Mouse (Mus musculus): ENCODE results near the gene Gpr155.
A peak's percentile ranks its signal among the peaks of the same experiment; 100 is the strongest.

Gene Gpr155

DNA sequence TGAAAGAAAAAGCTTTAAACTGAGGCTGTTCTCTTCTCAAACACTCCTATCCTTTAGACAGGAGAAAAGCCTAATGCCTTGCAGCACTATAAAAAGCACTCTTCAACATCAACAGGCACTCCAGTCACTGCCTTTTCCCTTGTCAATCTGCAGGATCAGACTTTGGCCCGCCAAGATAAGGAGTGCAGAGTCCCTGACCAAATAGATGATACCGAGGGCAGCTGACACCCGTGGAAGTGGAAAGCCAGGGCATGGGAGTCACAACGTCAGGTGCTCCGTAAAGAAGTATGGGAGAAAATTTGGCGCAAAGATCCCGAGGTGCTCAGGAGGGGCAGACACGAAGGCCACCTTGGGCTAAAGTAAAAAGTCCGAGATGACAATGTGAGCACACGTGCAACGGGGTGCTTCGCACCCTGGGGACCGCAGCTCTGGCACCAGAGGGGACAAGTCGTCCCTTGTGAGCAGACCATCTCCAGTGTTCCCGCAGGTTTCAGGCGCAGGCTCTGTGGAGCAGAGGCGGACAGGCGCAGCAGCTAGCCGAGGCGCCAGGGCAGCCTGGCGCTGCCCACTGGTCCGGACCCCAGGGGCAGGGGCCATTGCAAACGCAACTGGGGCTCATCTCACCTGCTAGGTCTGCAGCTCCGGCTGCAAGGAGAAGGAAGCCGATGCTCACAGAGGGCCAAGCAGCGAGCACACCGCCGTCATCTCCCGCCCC, 574 bp downstream of the Gpr155 start:
- DNase-seq: no peak

DNA sequence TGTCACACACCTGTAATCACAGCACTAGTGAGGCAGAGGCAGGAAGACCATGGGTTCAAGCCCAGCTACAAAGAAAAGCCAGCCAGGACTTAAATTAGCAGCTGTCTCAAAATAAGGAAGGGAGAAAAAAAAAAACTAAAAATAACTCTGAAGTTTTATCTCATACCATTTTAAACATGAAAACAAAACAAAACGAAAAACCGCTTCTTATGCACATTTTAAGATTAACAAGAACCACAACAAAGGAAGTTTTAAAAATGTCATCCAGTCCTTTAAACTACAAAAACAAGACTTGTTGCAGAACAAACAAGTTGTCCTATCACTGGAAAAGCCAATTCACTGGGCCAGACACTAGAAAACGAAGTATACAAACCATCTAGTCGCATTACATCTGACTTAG, 1.2 kb downstream of the Gpr155 start:
- no peak for DNase-seq

DNA sequence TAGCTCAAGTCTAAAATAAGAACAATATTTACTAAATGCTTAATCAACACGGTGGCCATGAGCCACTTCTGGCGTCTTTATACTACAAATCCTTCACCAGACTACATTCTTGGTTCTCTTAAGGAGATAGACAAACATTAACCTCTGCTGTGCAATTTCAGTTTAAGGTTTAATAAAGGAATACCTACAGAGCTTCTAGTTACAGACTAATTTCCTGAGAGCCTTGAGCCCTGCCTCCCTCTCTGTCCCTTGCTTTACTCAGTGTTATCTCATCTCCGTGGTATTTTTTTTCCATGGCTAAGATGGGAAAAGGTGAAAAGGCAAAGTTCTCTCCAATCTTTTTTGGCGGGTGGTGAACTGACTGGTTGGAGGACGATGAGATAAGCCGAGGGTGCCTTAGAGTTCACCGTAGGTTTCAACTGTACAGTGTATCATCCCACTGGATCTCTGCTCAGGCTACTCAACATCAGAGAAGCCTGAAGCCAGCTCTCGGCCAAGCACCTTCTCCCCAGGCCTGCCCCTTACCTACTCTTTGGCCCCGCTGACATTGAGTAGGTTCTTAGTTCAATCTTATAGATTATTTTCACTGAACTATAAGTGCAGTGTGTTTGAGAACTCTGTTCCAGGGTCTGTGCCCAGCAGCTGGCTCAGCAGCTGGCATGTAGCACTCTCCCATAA, 5.9 kb downstream of the Gpr155 start:
- no peak for DNase-seq

DNA sequence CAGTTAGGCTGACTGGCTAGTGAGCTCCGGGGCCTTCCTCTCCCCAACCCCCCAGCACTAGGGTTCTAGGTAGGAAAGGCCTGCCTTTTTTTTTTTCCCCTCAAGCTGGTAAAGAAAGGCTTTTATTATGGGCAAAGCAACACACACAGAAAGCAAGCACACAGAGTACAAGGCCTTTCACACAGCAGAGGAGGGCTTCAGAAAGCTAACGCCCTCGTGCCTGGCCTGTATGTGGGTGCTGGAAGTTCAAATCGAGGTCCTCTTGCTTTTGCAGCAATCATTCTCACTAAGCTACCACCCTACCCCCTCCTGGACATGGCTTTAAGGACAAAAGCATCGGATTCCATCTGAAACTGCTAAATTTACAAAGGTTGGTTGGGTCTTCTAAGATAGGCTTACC, 6.7 kb downstream of the Gpr155 start:
- no peak for DNase-seq

DNA sequence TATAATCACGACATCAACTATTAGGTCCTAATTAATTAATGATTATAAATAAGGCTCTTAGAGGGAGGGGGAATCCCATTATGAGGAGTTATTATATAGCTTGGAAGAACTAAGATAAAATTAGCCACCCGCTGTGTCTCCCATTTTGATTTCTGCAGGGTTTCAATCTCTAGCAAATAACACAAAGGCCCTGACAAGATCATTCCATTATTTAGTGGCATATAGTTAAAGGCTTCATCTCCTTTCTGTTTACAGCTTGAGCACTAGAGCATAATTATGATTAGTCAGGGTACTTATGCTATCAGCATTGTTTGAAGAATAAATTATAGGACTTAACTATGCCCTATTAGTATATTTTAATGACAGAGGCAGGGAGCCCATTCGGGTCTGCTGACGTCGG, 8.0 kb downstream of the Gpr155 start:
- no peak for DNase-seq

DNA sequence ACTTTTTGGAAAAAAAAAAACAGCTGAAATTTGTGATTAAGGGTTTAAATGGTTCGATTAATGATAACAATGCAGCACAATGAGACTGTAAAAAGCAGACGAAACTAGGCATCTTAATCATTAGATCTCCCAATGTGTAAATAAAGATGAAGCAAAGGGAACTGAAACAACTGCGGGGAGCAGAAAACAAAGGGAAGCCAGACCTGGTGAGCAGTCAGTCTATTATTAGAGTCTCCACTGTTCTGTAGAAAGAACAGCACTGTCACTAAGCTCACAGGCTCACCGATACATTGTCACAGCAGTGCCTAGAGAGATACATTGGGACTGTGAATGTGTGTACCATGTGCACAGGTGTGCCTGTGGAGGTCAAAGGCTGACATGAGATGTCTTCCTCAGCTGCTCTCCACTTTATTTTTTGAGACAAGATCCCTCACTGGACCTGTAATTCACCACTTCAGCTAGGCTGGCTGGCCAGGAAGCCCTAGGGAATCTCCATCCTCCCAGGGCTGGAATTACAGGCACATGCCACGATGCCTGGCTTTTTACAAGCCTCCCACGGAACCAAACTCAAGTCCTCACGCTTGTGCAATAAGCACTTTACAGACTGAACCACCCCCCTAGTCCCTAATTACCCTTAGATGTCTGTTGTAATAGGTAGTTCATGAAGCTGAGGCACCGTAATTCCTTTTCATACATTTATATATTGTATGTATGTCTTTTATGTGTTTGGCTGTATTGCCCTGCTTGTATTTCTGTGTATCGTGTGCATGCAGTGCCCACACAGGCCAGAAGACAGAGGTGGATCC, 14.6 kb downstream of the Gpr155 start:
- no peak for DNase-seq

DNA sequence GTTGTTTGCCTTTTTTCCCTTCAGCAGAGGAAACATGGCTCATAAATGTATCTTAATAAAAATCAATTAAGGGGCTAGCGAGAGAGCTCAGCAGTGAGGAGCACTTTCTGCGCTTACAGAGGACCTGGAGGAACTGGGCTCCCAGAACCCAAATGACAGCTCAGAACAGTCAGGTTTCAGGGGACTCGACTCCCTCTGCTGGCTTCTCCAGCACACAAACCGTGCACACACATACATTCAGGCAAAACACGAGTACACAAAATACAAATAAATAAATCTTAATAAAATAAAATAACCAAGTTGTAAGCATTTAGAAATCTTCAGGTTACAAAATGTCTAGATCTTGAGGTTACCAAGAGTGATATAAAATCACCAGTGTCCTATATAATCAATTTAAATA, 22.9 kb downstream of the Gpr155 start:
- DNase-seq: no peak

DNA sequence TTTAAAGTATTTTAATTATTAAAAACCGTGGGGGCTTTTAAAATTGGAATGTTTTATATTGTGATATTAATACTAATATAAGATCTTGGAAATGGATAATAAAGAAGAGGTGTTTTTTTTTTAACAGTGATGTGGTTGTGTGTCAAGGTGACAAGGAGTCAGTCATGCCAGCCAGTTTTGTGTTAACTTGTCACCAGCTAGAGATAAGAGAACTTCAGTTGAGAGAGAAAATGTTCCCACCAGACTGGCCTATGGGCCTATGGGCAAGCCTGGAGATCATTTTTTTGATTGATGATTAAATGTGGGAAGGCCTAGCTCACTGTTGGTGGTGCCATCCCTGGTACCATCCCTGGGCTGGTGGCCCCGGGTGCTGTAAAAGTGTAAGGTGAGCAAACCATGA, 25.8 kb downstream of the Gpr155 start:
- DNase-seq: no peak

DNA sequence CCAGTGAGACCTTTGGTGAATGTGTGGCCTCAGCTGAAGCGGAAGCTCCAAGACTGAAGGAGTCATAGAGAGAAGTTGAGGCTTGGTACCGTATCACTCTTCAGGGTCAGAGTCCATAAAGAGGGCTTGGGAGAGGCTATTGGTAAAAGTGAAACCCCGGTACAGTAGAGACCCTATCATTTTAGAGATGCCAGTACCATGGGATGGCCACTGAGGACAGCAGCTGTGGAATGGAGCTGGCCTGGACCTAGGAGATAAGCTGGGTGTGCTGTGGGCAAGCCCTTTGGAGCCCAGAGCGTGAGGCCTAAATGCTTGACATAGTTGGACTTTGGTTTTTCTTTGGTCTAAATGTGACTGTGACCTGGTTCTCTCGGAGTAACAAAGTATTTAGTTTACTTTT, 26.4 kb downstream of the Gpr155 start:
- no peak for DNase-seq

DNA sequence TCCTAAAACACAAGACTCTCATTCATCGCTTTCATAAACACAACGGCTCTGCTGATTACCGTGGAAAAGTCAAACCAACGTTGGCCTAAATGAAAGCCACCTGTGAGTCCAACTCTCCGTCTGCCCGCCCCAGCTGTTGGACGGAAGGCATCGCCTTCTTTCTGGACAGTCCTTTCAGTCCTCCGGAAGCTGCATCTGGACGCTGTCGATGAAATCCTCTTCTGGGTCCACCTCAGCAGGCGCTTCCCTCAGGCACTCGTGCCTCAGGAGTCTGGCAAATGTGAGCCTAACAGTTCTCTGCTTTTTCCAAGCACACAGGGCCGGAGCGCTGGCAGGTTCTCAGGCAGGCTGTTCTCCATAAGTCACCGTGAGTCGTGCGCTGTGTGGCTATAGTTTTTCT, 29.4 kb downstream of the Gpr155 start:
- DNase-seq: no peak

DNA sequence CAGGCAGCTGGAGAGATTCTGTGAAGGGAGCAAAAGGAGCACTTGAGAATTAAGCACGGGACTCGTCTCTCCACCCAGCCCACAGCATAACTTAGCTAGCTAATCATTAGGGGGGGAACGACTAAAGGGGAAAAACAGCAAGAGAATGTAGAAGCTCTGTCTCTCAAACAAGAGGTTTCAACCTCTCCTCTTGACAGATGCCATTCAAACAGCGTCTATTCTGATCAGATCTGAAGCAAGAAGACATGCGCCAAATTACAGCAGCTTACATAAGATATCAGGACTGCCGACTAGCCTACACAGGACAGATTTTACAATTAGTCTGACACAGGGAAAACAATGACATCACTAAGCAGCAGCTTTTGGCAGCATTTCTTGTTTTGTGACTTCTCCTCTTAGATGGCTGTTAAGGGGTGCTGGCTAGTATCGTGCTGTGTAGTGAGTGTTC, 34.4 kb downstream of the Gpr155 start:
- no peak for DNase-seq

DNA sequence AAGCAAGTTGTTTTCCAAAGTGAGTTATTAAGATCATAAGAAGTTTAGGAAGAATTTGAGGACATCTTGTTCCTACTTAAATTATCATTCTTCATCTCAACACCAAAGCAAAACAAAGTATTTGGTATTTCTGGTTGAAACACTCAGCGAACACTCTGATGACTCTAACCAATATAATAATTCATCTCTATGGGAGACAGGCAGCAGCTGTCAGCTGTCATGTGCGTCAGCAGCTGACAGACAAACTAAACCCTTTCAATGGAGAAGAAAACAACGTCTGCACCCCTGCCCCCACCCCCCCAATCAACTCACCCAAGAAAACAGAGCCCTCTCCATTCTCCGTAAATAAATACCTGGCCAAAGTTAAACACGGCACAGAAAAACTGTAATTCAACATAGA, 34.9 kb downstream of the Gpr155 start:
- no peak for DNase-seq

DNA sequence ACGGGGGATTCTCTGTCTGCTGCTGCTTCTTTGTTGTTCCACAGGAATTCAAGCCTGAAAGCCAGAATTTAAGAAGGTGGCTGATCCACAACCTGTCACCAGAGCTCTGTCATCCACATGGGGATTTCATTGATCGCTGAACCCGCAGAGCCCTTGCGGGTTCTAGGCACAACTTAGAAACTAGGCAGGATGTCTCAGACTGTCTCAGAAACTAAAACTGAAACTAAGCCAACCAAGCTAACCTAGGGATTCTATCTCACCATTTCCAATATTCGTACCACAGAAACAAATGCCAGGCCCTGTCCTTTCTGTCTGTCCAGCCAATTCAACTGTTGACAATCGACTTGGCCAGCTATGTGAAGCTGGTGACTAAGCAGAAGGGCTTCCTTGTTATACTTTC, 38.2 kb downstream of the Gpr155 start:
- DNase-seq: no peak

DNA sequence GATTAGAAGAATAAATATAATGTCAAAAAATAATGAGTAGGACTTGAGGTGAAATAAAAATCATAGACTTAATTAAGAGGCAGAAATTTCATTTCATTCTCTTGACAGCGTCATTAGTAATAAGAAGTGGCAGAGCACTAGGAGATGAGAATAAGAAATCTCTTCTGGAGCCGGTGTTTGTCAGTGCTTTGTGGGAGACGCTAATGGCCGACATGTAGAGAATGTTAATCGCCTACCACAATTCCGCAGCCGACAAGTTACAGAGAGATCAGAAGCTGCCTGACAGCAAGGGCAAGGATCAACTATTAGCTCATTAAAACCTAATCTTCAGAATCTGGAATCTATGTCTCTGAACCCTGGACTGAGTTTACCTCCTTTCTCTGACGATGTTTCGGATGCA, 38.6 kb downstream of the Gpr155 start:
- no peak for DNase-seq

DNA sequence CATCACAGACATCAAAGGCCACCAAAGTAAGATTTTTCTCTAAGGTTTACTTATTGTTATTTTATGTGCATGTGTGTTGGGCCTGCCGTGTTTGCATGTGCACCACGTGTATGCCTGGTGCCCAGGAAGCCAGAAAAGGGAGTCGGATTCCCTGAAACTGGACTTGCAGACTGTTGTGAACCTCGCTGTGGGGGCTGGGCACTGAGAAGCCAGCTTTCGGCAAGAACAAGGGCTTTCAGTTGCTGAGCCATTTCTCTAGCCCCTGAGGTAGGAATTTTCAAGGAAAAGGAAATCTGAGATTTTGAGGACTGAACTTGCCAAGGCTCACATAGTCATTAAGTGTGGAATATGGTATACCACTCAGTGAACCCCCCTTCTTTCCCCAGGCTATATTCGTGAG, 39.2 kb downstream of the Gpr155 start:
- DNase-seq: no peak

DNA sequence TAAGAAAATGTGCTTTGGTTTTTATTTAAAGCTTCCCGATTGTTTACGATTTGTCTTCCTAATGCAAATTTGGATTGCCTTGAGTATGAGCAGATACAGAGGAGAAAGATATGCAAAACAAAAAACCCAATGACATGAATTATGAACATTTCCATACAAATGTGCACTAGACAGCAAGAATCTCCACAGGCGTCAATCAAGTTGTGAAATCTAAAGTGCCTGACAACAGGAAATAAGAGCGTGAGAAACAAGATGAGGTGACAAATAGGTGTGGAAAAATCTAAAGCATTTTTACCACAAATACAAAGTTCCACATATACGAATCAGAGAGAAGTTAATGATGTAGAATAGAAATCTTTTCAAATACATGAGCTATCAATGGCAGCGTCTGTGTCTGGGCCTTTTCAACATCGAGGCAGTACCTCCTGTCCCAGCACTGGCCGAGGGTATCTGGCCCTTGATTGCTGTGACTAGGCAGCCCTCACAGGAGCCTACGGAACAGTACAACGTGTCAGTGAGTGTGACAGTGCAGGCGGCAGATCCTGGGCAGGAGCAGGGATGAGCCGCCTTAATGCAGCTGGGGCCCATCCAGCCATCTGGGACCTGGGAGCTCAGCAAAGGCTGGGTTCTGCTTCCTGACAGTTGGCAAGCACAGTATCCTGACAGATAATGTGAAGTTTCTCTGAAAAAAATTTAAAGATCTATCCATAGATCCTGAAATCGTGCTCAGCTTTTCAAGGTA, 39.9 kb downstream of the Gpr155 start:
- peak; percentile 30 for DNase-seq

DNA sequence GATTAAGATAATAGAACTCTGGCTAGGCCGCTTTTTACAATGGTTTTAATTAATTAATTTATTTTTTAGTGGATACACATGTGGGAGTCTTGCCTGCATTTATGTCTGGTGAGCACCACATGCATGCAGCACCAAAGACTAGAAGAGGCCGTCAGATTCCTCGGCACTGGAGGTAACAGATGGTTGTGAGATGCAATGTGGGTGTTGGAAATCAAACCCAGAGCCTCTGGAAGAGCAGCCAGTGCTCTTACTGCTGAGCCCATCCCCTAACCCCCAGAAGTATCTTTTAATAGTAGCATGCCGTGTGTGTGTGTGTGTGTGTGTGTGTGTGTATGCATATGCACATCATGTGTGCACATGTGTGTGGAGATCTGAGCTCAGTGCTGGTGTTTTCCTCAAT, 41.2 kb downstream of the Gpr155 start:
- DNase-seq: no peak

DNA sequence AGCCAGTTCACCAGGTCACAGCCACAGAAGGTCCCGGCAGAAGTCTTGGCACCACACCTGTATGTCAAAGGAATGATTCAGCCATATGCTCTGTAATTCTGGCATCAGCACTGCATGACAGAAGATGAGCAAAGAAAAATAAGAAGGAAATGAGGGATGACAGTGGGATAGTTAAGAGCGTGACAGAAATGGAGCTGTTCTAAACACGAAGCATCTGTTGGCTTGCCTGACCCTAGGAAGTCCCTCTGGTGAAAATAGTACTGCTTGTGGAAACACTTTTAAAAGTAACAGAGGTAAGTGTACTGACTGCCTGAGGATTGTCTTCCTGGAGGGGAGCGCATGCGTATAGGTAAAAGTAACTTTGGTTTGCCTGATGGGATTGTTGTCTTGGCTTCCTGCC, 42.7 kb downstream of the Gpr155 start:
- no peak for DNase-seq

DNA sequence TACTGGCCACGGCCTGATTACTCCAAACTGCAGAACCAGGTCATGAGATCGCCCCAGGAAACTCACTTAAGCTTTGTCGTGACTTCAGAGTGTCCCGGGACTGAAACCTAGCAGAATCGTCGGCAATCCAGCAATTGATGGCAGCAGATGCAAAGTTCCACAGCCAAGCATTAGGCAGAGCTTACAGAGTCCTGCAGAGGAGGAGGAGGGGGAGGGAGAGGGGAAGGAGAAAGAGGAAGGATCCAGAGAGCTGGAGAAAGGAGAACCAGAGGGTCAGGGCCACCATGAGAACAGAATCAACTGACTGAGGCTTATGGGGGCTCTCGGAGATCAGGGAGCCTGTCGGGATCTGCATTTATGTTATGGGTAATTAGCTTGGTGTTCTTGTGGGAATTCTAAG, 48.0 kb downstream of the Gpr155 start:
- no peak for DNase-seq

DNA sequence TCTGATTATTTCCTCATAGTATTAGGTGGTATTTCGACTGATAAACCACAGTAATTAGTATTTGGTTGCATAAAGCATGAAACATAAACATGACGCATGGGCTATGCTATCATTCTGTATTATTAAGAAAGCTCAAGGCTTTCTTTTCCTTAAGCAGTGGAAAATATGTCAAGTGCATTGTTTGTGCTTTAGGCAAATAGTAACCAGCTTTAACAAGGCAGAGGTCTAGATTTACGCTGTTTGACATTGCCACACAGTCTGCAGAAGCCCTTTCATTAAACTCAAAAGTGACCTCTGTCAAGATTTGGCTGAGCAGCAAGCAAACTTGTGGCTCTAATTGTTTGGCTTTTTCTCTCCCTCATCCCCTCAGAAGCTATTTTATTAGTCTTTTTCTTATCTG, 50.4 kb downstream of the Gpr155 start:
- DNase-seq: no peak

DNA sequence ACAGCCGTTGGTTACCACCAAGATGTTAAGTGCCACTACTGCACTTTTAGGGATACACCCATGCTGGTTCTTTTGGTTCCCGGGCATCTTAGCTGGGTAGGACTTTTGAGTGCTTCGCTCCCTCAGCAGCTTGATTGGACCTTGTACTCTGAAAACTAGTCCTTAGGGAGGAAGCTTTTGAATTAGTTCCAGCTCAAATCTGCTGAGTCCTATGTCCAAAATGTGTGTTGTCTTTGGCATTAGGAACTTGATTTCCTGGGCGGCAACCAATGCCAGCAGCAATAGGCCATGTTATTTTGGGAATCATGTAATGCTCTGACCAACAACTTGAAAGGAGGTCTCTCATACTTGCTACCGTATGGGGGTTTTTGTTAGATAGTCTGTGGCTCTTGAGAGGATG, 60.5 kb downstream of the Gpr155 start:
- no peak for DNase-seq

DNA sequence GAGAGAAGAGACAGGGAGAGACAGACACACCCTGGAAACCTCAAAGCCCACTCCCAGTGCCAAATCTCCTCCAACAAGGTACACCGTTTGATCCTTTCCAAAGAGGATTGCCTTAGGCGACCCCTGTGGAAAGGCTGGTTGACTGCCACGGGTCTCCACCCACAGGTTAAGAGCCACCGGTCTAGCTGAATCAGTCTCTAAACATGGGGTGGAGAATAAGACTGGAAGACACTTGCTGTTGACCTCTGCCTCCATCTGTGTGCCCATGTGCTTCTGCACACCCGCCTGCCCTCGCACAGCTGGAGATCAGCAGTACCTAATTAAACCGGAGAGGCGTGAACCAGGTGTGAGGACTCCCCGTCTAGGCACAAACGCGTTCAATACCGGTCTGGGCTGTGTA, 63.4 kb downstream of the Gpr155 start:
- DNase-seq: no peak

DNA sequence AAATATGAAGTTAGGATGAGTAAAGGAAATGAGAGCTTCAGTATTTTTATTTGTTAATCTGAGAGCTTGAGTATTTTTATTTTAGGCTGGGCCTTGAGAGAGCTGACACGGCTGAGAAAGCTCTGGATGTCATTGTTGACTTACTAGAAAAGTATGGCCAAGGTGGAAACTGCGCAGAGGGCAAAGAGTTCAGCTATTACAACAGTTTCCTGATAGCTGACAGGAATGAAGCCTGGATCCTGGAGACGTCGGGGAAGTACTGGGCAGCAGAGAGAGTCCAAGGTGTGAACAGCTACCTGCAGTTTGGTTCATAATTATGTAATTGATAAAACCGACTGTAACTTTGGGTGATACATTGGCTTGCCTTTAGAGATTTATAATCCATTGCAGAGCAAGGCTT, 67.2 kb downstream of the Gpr155 start:
- DNase-seq: no peak
